Mouse (Mus musculus) CD4-positive, CD25-positive, alpha-beta regulatory T cell, adult 2 months (primary cell): Measurements from ENCODE around the gene Msn.

ENCODE experiments used
- DNase-seq: peaks from one replicate; pipeline ENCODE4 v3.0.0-alpha.2; 2012; ENCODE audit warnings: low read depth, low spot score

The Msn gene

DNA sequence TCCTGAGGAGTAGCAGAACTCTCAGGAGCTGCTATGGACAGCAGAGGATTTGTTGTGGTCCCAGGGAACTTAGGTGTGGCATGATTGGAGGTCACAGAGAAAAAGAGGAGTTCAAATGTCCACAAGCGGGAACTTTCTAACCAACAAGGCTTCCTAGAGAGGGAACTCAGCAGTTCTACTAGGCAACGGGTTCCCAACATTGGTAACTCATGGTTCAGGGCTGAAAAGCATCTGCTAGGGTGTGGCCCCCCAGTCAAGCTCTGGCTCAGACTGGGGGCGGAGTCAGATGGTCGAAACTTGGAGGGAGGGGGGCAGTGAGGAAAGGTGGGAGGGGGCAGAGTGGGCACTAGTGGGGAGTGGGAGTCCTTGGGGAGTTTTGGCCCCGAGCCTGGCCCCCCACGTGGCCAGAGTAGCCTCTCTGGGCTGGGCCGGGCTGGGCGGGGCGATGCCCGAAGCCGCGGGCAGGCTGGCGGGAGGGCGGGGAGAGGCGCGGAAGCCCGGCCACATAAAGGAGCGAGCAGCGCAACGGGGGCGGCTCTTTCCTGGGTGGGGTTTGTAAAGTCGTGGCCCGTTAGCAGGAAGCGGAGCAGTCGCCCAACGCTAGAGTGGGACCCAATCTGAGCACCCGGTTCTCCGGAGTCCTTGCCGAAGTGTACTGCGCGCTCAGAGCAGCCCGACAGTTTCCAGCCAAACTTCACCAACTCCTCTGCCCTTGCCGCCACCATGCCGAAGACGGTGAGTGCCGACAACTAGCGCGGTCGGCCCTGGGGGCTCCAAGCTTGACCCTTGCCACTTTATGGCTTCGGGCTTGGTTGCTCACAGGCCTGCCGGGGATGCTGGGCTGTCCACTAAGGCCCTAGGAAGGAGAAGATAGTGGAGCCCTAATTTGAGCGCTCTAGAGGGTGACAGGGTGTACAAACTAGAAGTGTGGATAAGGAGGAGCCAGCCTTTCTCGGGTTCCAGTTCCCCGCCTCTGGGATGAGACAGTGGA lies at the start of gene Msn:
Msn (plus strand) TSS at position 534 of the 991 bp plus-strand sequence.
- peak; percentile 86 for DNase-seq

DNA sequence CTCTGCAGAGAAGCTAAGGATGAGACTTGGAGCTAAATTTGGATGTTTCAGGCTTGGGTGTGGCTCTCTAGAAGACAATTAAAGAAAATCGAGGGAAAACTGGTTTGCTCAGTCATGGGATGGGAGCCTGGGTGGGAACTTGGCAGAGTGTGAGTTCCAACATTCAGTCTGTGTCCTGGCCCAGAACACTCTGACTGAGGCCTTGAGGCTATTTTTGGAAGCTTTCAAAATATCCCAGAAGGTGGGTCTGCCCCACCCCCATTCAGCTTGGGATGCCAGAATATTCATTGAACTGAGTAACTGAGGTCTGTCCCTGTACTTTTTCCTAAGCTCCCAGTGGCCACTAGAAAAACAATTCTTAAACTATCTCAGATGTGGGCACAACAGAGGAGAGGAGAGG lies 43.0 kb upstream of the Msn start:
- no peak for DNase-seq

DNA sequence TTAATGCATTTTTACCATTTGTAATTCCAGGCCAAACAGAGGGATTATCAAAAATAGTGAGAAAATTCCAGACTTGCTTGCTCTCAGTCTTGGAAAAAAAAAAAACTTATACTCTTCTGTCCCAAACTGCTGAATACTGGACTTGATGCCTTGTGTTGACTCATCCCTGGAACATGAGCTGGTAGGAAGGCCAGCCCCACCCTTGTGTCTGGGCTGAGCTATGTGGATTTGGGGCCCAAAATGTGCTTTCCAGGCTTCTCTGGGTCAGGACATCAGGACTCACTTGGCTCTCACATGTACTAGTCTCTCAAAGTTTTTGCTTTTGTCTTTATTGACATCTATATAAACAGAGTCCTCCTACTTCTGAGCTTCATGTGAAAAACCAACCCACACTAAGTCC lies 18.1 kb upstream of the Msn start:
- DNase-seq = no peak

DNA sequence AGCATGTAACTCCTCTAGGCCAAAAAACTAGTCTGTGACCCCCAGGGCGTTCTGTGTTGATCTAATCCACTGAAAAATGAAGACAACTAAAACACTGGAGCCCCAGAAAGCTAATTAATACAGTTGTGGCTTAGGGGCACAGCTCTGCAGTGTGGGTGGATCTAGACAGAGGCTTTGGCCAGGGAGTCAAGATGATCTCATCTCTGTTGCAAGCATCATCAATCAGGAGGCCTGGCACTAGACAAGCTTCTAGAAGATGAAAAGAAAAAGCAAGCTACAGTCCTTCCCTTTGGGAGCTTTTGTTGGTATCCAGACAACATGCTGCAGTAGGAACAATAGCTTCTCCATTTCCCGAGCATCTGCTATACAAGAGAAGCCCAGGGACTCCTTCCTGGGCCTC lies 9.6 kb upstream of the Msn start:
- no peak for DNase-seq

DNA sequence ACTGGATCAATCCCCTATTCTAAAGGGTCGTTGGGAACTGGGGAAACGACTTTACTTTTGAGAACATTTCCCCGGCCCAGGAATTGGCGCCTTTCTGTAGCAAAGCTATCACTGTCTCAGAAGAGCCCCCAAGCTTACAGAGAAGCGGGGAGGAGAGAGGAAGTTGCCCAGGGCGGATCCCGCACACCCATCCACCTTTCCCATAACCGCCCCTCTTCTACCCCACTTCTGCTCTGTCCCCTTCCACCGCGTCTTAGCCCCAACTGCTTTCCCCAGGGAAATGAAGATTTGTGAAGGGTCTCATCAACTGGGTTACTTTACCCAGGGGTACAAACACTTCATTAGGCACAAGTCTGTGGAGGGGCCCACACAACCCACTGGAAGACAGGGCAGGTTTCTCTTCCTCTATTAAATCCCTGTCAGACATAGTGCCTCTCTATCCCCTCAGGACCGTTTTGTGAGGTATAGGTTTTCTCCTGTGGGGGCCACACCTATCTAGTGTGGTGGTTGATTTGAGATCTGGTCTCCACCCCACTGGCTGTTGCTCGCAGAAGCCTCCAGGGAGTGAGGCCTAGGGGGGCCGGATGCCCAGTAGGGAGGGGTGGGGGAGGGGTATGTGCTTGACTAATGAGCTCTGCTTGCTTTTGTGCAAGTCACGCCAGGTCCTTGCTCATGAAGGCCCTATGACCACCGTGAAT lies 820 bp downstream of the Msn start:
- peak; percentile 79 for DNase-seq

DNA sequence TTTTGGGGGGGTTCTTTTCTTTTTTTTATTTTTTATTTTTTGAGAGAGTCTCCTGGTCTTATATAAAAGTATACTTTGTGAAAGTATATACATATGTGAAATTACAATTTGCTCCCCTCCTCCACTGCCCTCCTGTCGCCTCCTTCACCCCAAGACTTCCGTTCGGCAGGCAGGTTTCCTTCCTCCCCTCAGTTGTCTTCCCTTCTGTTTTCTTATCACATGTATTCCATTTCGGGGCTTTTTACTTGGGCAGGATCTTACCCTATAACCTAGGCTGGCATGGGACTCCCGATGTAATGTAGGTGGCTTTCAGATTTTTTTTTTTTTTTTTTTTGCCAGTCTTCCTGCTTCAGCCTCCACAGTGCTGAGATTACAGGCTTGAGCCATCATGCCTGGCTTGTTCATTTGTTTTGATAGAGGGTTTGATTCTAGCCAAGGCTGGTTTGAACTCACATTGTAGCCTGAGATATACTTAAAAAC lies 1.7 kb downstream of the Msn start:
- DNase-seq = peak; percentile 41

DNA sequence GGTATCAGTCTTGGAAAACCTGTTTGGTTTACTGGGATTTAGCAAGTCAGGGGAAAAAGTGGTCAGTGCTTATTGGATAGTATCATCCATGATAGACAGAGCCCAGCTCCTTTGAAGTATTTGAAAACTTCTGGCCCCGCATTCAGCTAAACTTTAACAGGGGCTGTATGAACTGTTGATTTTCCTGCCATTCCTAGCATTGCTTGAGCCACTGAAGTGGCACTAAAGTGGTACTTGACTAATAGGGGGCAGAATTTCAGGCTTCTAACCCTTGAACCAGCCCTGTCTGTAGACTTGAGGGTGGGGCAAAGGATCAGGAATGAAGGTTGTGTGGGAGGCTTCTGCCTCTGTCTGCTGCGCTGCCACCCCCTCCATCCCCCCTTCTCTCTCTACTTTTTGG lies 3.2 kb downstream of the Msn start:
- no peak for DNase-seq

DNA sequence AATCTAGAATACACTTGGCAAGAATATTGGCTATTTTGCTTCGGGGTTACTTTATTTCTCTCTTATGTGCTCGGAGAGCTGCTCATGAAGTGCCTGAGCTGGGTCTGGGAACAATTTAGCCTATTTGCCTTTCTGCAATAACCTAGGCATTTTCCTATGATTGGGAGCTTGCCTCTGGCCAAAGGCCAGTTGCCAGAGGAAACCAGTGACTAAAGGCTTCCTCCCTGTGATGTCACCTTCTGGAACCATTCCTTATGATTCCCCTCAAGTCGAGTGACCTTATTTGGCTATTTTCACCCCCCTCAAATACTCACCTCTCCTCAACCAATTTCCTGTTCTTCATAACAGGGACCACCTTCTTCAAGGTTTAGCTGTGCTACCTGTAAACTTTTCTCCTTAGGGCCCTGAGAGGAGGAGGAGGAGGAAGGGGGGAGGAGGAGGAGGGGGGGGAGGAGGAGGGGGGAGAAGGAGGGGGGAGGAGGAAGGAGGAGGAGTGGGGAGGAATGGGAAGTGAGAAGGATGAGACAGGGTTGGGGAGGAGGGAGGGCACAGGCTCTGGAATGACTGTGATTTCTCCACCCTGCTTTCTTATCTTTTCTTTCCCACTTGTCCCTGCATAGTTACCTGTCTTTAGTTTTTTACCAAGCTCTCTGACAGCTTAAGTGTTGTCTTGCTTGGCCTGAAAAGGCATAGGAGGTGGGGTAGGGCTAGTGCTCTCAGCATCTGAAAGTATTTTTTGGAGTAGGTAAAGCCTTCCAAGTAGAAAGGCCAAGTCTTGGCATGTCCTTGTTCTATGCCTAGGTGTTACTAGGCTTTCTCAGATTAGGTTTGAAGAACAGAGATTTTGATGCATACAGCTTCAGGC lies 11.8 kb downstream of the Msn start:
- DNase-seq = no peak

DNA sequence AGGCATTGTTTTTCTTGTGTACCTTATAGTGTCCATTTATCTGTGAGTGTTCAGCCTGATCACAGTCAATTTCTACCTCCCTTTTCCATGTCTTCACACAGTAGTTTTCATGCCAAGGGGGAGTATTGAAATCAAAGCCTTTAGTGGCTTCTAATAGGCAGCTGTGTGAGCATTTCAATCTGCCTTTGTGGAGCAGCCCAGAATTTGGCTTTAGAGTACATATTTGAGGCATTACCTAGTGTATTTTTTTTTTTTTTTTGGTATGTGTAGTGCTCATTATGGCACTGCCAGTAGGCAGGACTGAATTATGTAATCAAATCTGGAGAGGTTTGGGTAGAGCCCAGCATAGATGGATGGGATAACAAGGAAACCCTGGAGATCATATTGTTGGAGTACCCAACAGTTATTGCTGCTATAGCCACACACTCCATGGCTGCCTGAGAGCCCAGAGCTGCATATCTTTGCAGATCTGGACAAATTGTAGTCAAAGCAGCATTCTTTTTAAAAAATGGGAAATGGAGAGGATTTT lies 17.3 kb downstream of the Msn start:
- no peak for DNase-seq

DNA sequence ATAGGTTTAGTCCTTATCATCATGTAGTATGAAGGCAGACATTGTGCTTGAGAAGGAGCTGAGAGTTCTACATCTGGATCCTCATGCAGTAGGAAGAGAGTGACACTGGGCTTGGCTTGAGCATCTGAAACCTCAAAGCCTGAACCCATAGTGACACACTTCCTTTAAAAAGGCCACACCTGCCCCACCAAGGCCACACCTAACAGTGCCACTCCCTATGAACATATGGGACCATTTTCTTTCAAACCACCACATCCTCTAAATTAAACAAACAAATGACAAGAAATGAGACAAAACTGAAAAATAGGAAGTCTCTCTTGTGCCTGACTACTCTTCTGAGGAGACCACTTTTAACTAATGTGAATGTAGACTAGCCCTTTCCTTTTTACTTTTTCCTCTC lies 19.7 kb downstream of the Msn start:
- no peak for DNase-seq

DNA sequence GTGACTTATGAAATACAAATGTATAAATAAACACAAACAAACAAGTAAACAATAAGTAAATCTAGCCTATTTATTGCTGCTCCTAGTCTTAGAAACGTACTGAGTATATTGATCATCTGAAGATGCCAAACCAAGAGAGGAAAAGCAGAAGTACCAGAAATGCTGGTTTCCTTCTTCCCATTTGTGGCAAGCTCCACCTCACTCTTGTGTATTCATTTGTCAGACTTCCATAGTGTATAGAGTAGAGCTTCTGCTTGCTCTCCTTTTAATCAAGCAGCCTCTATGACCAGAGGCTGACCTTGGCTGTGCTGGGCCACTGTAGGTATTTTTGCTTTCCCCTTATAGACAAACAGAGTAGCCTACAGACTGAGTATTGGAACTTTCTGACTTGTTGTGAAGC lies 21.5 kb downstream of the Msn start:
- no peak for DNase-seq

DNA sequence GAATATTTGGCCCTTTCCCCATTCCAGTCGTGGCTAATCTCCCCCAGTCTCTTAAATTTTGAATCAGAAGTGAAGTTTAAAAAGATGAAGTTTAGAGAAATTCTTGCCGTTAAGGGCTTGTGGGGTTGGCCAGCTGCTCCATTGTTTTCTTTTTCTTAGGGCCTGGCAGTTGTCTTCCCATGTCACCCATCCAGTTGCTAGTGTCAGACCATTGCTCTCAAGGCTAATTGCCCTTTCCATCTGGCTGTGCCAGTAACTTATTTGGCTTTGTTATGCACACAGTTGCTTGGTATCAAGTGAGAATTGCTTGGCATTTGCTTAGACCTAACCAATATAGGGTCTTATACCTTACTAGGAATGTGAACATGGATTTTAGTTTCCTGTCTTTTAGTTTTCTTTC lies 24.2 kb downstream of the Msn start:
- no peak for DNase-seq

DNA sequence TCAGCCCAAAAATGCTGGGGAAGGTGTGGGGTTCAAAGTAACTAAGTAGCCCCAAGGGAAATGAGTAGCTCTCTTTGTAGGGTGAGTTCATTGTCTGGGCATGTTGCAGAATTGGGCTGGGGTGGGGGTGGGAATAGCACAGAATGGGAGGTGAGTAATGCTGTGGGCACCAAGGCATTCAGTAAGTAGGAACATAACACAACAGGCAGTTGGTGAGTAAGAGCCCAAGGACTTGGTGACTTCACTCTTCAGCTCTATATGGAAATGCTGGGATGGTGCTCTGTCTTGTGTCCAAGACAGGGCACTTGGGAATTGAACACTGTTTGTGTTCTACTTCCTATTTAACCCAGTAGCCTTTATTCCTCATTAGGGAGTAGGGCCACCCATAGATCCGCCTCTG lies 26.1 kb downstream of the Msn start:
- no peak for DNase-seq

DNA sequence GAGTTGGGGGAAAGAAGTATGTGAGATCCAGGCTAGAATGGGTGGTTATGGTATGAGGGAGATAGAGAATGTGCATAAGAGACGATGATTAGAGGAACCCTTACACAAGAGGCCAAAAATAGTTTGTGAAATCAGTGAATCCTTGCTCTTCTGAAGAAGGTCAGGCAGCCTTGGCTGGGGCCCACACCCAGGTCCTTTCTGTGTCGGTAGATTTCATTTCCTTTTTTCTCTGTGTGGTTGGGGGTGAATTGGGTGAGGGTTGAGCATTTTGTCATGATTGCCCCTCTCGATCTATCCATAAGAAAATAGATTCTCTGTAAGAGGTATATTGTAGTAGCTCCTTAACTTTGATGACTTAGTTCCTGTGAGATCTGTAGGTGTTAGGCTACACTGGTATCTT lies 31.0 kb downstream of the Msn start:
- no peak for DNase-seq

DNA sequence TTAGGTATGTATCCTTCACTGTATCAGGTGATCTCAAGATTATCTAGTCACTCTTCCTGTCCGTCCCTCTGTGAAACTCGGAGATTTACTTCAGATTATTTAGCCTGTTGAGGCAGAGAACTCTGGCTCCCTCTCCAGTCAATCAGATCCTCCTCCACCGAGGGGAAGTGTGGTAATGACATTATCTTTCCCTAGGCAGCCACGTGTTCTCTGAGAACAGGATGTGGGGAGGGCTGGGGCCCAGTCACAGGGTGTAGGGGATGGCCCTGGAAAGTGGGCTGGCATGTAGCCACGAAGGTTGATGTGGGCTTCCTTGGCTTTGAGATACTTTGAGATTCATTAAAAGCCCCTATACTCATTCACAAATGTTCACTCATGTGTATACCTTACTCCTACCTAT lies 34.3 kb downstream of the Msn start:
- peak; percentile 86 for DNase-seq

DNA sequence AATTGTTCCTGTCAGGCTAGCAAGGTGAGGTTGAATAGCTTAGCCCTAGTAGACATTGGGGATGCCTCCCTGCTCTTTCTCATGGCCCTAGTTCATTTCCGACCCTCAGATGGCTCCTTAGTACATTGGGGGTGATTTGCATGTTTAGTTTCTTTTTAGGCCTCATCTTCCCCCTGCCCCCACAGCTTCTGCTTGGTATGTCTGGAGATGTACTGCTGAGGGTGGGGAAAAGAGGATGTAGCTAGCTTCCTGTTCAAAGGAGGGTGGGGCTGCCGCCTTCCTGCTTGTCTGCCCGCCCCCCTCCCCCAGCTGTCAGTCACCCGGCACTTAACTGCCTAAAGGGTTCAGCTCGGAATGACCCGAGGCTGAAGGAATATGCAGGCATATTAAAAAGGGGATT lies 34.8 kb downstream of the Msn start:
- DNase-seq = peak; percentile 81

DNA sequence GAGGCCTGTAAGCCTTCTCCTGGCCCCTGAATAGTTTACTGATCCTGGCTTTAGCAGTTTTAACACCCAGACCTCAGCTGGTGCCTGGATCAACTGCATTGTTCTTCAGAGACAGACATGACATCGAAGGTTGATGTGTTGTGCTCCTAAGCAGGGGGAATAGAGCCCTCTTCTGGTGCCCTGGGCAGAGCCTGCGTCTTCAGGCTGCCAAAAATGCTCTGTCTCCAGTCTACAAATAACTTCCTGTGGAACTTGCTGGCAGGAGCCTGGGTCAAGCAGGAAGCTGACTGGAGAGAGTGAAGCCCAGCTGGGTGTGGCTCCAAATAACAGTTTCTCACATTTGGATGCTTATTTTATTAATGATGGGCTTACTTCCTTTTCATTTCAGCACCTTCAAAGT lies 37.4 kb downstream of the Msn start:
- peak; percentile 56 for DNase-seq

DNA sequence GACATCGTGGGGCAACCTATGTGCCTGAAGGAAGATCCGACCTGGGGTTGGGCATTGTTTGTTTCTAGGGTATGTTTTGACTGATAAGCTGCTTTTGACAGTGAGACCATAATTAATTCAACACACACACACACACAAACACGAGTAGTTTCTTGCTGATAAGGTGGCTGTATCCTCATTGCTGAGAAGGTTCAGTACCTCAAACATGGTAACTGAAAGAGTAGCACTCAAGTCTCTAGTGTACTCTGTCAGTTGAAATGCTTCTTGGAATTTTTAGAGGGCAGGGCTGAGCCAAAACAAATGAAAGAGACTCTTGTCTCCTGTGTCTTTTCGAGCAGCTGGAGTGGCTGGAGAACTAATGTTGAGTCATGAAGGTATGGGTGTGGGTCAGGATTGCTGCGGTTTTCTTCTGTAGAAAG lies 38.4 kb downstream of the Msn start:
- DNase-seq = no peak

DNA sequence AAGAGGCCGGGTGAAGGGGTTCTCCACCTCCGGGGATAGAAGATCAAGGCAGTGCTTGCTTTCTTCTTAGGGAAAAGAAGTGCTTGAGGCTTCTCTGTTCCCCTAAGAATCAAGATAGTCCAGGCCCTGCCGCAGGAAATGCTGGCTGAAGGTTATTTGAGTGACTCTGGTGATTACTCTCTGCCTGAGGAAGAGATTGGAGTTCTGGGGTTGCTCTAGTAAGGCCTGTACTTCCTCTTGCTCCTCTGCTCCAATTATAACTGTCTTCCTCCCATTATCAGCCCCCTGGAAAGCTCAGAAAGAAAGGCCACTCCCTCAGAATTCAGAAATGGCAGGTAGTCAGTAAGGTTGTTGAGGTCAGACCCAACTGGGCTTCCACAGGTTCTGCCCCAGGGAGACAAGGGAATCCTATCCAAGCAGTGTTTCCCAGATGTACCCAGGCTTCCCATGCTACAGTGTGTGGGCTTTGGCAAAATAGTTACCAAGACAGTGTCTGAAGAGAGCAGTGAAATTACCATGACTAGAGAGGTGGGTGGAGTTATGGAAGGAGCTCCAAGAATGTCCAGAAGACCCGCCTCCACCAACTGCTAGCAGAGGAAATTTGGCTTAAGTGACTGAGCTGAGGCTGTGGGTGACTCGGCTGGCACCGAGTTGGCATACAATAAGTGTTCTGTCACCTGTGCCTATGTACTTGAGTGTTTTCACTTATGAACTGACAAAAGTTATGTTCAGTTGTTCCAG lies 39.2 kb downstream of the Msn start:
- DNase-seq = no peak

DNA sequence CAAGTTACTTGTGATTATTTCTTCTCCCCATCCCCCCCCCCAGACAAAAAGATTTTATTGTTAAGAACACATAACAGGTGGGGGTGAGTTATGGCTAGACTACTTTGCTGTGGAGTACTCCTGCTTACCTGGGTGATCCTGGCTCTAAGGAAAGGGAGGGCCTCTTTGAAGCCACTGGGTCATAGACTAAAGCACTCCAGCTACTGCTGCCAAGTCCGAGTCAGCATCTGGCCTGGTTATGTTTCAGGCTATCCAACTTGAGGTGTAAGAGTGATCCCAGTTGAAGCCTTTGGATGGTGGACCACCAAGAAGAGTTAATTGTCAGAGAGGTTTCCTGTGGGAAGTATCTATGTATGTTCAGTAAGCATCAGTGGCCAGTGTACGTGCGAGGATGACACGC lies 39.7 kb downstream of the Msn start:
- DNase-seq = no peak

DNA sequence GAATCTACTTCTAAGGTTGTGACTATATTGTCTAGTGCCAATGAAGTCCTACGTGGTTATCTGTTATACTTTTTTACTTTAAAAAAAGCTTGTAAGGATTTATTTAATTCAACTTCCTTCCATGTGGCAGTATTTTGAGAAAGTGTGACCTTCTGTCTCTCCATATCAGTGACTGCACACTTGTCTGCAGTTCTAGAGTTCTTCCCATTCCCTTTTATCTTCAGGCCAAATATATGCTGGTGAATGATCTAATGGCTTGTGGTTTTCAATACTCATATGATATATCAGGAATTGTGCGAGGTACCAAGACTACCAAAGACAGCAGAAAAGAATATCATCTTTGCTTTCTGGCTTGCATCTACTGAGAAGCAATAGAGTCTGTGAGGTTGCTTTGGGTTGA lies 43.4 kb downstream of the Msn start:
- DNase-seq = no peak
